Mouse (Mus musculus): Measurements from ENCODE around the gene Ip6k3. TPM values are rescaled to one million over a fixed set of nuclear protein-coding genes. Genes with fewer than 3 reads are reported as not detected.

The Ip6k3 gene
- polyA plus RNA-seq, 1 experiment, result 29.7 TPM

DNA sequence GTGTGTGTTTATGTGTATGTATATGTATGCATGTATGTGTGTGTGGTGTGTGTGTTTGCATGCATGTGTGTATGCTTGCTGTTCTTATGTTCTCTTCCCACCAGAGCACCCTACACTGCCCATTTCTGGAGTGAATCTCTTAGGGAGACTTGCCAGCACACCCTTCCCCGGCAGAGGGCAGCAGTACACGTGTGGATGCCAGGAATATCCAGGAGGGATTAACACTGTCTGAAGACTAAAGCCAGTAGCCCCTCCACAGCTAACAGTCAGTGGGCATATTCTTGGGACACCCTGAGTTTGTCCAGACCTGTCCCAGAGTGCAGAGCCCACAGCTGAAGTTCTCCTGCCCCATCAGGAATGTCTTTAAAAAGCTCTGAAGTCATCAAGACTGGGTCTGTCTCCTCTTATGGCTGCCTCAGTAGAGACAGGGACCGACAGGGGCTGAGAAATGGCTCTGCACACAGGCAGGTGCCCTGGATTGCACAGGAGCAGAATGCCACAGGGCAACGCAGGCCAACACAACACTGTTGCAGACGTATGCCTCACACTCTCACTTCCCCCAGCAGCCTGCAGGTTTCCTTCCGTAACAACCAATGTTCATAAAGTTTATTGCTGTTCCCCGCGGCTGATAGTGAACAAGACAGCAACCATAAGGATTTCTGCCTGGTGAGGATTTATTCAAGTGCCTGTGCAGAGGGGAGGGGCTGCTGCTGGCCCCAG lies 2.4 kb downstream of the Ip6k3 start:
- Histone ChIP-seq H3K36me3 (ENCODE audit: control insufficient read depth, insufficient read depth) (no peaks in the 10 kb centered on the region), H3ac (ENCODE audit: control insufficient read depth, insufficient read length) (no peak overlapping the region), H3K27me3 (ENCODE audit: control insufficient read depth, insufficient read depth, insufficient read length) (no peaks in the 10 kb centered on the region), H3K4me3 (peak overlapping the region; percentile 23), H3K79me2 (ENCODE audit: control insufficient read depth, insufficient read depth) (no peaks in the 10 kb centered on the region), H3K4me2 (ENCODE audit: low read depth) (peak overlapping the region; percentile 64)
- TF ChIP-seq USF1 (IDR thresholded peaks at IDR 0.05; ENCODE audit: low read depth) (no peak), MYOD1 (IDR thresholded peaks at IDR 0.05; ENCODE audit: control insufficient read depth in 1 of 3, insufficient read length in 2 of 3, low read depth in 2 of 3) (peak in 1 of 3 experiments; percentile 10), POLR2A (IDR thresholded peaks at IDR 0.05; ENCODE audit: insufficient read length, low read depth) (peak; percentile 5)

- H3K36me3 ChIP-seq (ENCODE audit: control insufficient read depth, insufficient read depth), result no peaks in the 10 kb centered on the region
- H3ac ChIP-seq (ENCODE audit: control insufficient read depth, insufficient read length), result no peak overlapping the region
- no peaks in the 10 kb centered on the region for H3K27me3 ChIP-seq (ENCODE audit: control insufficient read depth, insufficient read depth, insufficient read length)
- TF ChIP-seq MYOG (IDR thresholded peaks at IDR 0.05; ENCODE audit: control insufficient read depth in 1 of 3, insufficient read depth in 1 of 3, insufficient read length in 2 of 3, low read depth in 2 of 3), result peak in 1 of 3 experiments; percentile 16
- TF ChIP-seq MYOD1 (IDR thresholded peaks at IDR 0.05; ENCODE audit: control insufficient read depth in 1 of 3, insufficient read length in 2 of 3, low read depth in 2 of 3), result peak in 1 of 3 experiments; percentile 2
- no peak for TF ChIP-seq CEBPB (IDR thresholded peaks at IDR 0.05; ENCODE audit: insufficient read depth, poor library complexity, severe bottlenecking)
- H3K4me2 ChIP-seq (ENCODE audit: low read depth), result peak overlapping the region; percentile 40
- H3K79me2 ChIP-seq (ENCODE audit: control insufficient read depth, insufficient read depth), result no peaks in the 10 kb centered on the region
- H3K4me3 ChIP-seq, result no peak overlapping the region
These were observed 6.7 kb downstream of the Ip6k3 start for GRCm38 (mm10) chr17:27160905-27161304.

GRCm38 (mm10) chr17:27159169-27159568 lies 8.4 kb downstream of the Ip6k3 start:
- no peaks in the 10 kb centered on the region for H3K79me2 ChIP-seq (ENCODE audit: control insufficient read depth, insufficient read depth)
- no peaks in the 10 kb centered on the region for H3K27me3 ChIP-seq (ENCODE audit: control insufficient read depth, insufficient read depth, insufficient read length)
- no peak overlapping the region for H3ac ChIP-seq (ENCODE audit: control insufficient read depth, insufficient read length)
- H3K4me2 ChIP-seq (ENCODE audit: low read depth), result no peak overlapping the region
- no peak overlapping the region for H3K4me3 ChIP-seq
- H3K36me3 ChIP-seq (ENCODE audit: control insufficient read depth, insufficient read depth), result no peaks in the 10 kb centered on the region
- TF ChIP-seq MAX (IDR thresholded peaks at IDR 0.05; ENCODE audit: low read depth), result no peak
- no peak for TF ChIP-seq POLR2A (IDR thresholded peaks at IDR 0.05; ENCODE audit: insufficient read length, low read depth)
- no peak for TF ChIP-seq TCF12 (IDR thresholded peaks at IDR 0.05; ENCODE audit: insufficient read depth, poor library complexity, severe bottlenecking)
- no peak for TF ChIP-seq CEBPB (IDR thresholded peaks at IDR 0.05; ENCODE audit: insufficient read depth, poor library complexity, severe bottlenecking)
- TF ChIP-seq TCF3 (IDR thresholded peaks at IDR 0.05; ENCODE audit: insufficient read length, low read depth), result no peak
- TF ChIP-seq E2F4 (IDR thresholded peaks at IDR 0.05; ENCODE audit: insufficient read depth), result no peak
- TF ChIP-seq USF1 (IDR thresholded peaks at IDR 0.05; ENCODE audit: low read depth), result no peak
- no peak for TF ChIP-seq MYOG (IDR thresholded peaks at IDR 0.05; ENCODE audit: control insufficient read depth in 1 of 3, insufficient read depth in 1 of 3, insufficient read length in 2 of 3, low read depth in 2 of 3)
- TF ChIP-seq POLR2AphosphoS2 (IDR thresholded peaks at IDR 0.05; ENCODE audit: insufficient read length, low read depth), result no peak
- TF ChIP-seq SRF (IDR thresholded peaks at IDR 0.05; ENCODE audit: control insufficient read depth, insufficient read length, low read depth), result no peak
- no peak for TF ChIP-seq MYOD1 (IDR thresholded peaks at IDR 0.05; ENCODE audit: control insufficient read depth in 1 of 3, insufficient read length in 2 of 3, low read depth in 2 of 3)
- no peak for TF ChIP-seq REST (IDR thresholded peaks at IDR 0.05; ENCODE audit: insufficient read depth, insufficient read length)

DNA sequence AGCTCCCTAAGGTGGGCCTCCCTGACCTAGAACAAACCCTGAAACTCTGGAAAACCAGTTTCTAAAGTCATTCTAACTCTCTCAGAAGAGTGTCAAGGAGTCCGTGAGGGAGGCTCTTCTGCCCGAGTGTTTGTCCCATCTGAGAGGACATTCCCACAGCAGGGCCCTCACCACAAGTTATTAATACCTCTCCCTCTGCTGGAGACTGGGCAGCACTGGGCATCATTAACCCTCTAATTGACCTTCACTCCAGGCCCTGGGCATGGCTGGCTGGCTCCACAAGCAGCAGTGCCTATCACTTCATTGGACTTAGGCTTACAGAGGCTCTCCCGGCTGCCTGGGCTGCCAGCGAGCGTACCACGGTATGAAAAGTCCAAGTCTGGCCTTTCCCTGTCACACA lies 9.2 kb downstream of the Ip6k3 start:
- no peaks in the 10 kb centered on the region for H3K27me3 ChIP-seq (ENCODE audit: control insufficient read depth, insufficient read depth, insufficient read length)
- no peaks in the 10 kb centered on the region for H3K79me2 ChIP-seq (ENCODE audit: control insufficient read depth, insufficient read depth)
- peak overlapping the region; percentile 46 for H3K4me2 ChIP-seq (ENCODE audit: low read depth)
- no peak overlapping the region for H3K4me3 ChIP-seq
- no peak overlapping the region for H3ac ChIP-seq (ENCODE audit: control insufficient read depth, insufficient read length)
- TF ChIP-seq POLR2AphosphoS2 (IDR thresholded peaks at IDR 0.05; ENCODE audit: insufficient read length, low read depth), result no peak
- TF ChIP-seq CEBPB (IDR thresholded peaks at IDR 0.05; ENCODE audit: insufficient read depth, poor library complexity, severe bottlenecking), result no peak
- no peak for TF ChIP-seq MYOD1 (IDR thresholded peaks at IDR 0.05; ENCODE audit: control insufficient read depth in 1 of 3, insufficient read length in 2 of 3, low read depth in 2 of 3)
- TF ChIP-seq TCF12 (IDR thresholded peaks at IDR 0.05; ENCODE audit: insufficient read depth, poor library complexity, severe bottlenecking), result no peak
- no peak for TF ChIP-seq E2F4 (IDR thresholded peaks at IDR 0.05; ENCODE audit: insufficient read depth)
- TF ChIP-seq MYOG (IDR thresholded peaks at IDR 0.05; ENCODE audit: control insufficient read depth in 1 of 3, insufficient read depth in 1 of 3, insufficient read length in 2 of 3, low read depth in 2 of 3), result no peak
- no peak for TF ChIP-seq MAX (IDR thresholded peaks at IDR 0.05; ENCODE audit: low read depth)
- TF ChIP-seq SRF (IDR thresholded peaks at IDR 0.05; ENCODE audit: control insufficient read depth, insufficient read length, low read depth), result no peak
- no peak for TF ChIP-seq USF1 (IDR thresholded peaks at IDR 0.05; ENCODE audit: low read depth)
- no peak for TF ChIP-seq REST (IDR thresholded peaks at IDR 0.05; ENCODE audit: insufficient read depth, insufficient read length)
- no peak for TF ChIP-seq TCF3 (IDR thresholded peaks at IDR 0.05; ENCODE audit: insufficient read length, low read depth)
- H3K36me3 ChIP-seq (ENCODE audit: control insufficient read depth, insufficient read depth), result no peaks in the 10 kb centered on the region

GRCm38 (mm10) chr17:27155752-27156151 lies 11.8 kb downstream of the Ip6k3 start:
- Histone ChIP-seq H3K36me3 (ENCODE audit: control insufficient read depth, insufficient read depth) (no peaks in the 10 kb centered on the region), H3K79me2 (ENCODE audit: control insufficient read depth, insufficient read depth) (no peaks in the 10 kb centered on the region)
- TF ChIP-seq E2F4 (IDR thresholded peaks at IDR 0.05; ENCODE audit: insufficient read depth) (no peak), CEBPB (IDR thresholded peaks at IDR 0.05; ENCODE audit: insufficient read depth, poor library complexity, severe bottlenecking) (no peak), REST (IDR thresholded peaks at IDR 0.05; ENCODE audit: insufficient read depth, insufficient read length) (no peak), TCF3 (IDR thresholded peaks at IDR 0.05; ENCODE audit: insufficient read length, low read depth) (no peak), POLR2AphosphoS2 (IDR thresholded peaks at IDR 0.05; ENCODE audit: insufficient read length, low read depth) (no peak), USF1 (IDR thresholded peaks at IDR 0.05; ENCODE audit: low read depth) (no peak), TCF12 (IDR thresholded peaks at IDR 0.05; ENCODE audit: insufficient read depth, poor library complexity, severe bottlenecking) (no peak), MYOG (IDR thresholded peaks at IDR 0.05; ENCODE audit: control insufficient read depth in 1 of 3, insufficient read depth in 1 of 3, insufficient read length in 2 of 3, low read depth in 2 of 3) (no peak), MYOD1 (IDR thresholded peaks at IDR 0.05; ENCODE audit: control insufficient read depth in 1 of 3, insufficient read length in 2 of 3, low read depth in 2 of 3) (no peak), POLR2A (IDR thresholded peaks at IDR 0.05; ENCODE audit: insufficient read length, low read depth) (no peak), MAX (IDR thresholded peaks at IDR 0.05; ENCODE audit: low read depth) (no peak), SRF (IDR thresholded peaks at IDR 0.05; ENCODE audit: control insufficient read depth, insufficient read length, low read depth) (no peak)

More at GRCm38 (mm10) chr17:27155752-27156151, 11.8 kb downstream of the Ip6k3 start:
- H3K4me3 ChIP-seq, result no peak overlapping the region
- no peaks in the 10 kb centered on the region for H3K27me3 ChIP-seq (ENCODE audit: control insufficient read depth, insufficient read depth, insufficient read length)
- peak overlapping the region; percentile 5 for H3K4me2 ChIP-seq (ENCODE audit: low read depth)
- no peak overlapping the region for H3ac ChIP-seq (ENCODE audit: control insufficient read depth, insufficient read length)

Measured in myocyte (in vitro differentiated cells).